Mouse (Mus musculus) liver, adult (tissue): ENCODE measurements around the gene Ddo.

Experiments
- GATA4 ChIP-seq: IDR thresholded peaks from 2 replicates; pipeline ENCODE4 v1.6.1; 2014; ENCODE audit warnings: mild to moderate bottlenecking, low read length; ENCODE audit not compliant: insufficient replicate concordance

The Ddo gene

GRCm38 (mm10) chr10:40629656-40630311 lies at the start of gene Ddo:
Gene Ddo (plus strand): TSS chr10:40630011.
- no peak for TF ChIP-seq GATA4

GRCm38 (mm10) chr10:40583584-40584255 lies 46.1 kb upstream of the Ddo start:
- no peak for TF ChIP-seq GATA4

DNA sequence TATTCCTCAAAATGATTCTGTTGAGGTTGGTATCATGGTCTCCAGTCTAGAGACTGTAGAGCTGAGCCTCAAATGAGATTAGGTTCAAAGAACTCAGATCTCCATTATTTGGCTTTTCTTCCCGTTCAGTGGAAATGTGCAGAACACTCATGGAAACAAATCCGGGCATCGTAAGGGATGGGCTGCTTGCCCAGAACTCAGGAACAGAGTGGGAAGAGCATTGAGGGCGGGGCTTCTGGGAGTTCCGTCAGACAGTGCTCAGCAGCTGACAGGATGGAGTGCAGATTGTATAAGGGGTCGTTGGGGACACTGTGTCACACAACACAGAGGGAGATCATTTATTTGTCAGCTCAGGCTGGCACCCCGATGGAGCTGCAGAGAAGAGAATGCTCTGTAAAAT lies 37.6 kb upstream of the Ddo start:
- no peak for TF ChIP-seq GATA4

GRCm38 (mm10) chr10:40597177-40597576 lies 32.6 kb upstream of the Ddo start:
- TF ChIP-seq GATA4: no peak

- no peak for TF ChIP-seq GATA4
Observed at GRCm38 (mm10) chr10:40604706-40605394, 25.0 kb upstream of the Ddo start.

DNA sequence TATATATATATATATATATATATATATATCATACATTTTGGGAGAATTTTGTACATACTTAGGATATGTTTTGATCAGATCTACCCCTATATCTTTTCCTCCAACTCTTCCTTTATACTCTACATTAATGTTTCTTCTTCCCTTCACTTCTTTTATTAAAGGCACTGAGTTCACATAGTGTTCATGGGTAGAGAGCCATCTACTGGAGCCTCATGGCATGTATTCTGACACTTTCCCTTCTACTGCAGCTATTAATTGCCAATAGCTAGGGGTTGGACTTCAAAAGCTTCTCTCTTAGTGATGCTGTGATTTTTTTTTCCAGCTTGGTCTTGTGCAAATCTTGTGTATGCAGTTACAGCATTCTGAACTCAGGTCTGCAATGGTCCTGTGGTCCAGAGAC lies 11.8 kb upstream of the Ddo start:
- TF ChIP-seq GATA4: no peak

DNA sequence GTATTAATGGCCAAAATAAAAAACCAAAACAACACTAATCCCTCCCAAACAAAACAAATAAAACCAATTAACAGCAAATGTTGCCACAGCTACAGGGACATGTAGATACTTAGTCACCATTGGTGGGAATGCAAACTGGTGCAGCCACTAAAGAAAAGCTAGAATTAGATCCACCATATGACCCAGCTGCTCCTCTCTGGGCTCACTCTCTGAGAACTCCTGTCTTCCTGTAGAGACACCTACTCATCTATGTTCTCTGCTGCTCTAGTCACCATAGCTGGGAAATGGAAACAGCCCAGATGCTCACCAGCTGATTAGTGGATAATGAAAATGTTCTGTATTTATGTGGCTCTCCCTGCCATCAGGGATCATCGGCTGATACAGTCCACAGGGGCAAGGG lies 10.1 kb upstream of the Ddo start:
- no peak for TF ChIP-seq GATA4

- TF ChIP-seq GATA4: no peak
Observed at GRCm38 (mm10) chr10:40629140-40629539, 671 bp upstream of the Ddo start.

DNA sequence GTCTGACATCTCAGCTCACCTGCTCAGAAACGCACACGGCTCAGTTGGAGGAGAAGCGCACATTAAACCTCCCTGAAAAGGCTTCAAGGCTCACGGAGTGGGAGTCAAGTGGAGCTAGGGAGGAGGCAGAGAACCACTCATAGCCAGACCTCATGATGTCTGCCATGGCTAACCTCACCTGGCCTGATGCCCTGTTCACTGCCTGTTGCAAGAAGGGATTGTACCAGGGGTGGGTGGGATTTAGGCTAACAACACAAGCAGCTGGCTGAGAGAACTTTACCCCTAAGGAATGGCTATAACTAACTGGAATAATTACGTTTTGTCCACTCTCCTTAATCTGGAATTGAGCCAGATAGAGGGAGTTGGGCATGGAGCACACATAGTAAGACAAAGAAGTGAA lies 646 bp downstream of the Ddo start:
- no peak for TF ChIP-seq GATA4

DNA sequence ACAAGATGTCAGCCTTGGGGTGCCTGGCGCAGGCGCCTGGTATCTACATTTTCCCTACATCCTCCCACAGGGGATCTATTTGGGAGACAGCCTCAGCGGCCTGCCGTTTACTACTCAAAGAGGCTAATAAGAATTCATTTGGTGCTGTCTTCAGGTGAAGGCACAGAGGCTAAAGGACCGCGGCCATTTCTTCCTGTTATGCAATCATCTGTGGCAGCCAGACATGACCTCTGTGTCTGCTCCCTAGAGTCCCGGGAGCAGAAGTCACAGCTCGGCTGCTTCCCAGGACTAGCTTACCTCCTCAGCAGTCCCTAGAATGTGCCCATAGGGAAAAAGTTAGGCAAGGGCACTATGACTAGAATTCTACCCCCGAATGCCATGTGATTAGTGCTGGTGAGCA lies 1.1 kb downstream of the Ddo start:
- no peak for TF ChIP-seq GATA4

DNA sequence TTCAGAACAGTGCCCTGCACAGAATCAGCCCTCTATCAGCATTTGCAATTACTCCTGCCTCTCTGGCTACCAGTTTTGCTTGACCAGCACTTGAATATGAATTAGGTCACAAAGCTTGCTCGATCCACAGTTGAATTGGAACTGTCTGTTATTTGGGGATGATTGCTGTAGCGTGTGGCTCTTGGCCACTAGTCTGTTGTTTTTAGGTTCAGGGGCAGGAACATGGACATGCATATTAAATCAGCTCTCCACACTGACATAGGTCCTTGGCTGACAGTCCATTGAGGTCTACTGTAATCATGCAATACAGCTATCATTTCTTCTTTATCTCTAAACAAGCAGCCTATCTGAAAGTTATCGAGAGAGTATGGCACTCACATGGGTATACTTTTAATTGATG lies 2.3 kb downstream of the Ddo start:
- TF ChIP-seq GATA4: no peak

- TF ChIP-seq GATA4: no peak
Observed at GRCm38 (mm10) chr10:40637331-40637730, 7.5 kb downstream of the Ddo start.

GRCm38 (mm10) chr10:40638276-40638675 lies 8.5 kb downstream of the Ddo start:
- TF ChIP-seq GATA4: no peak

- TF ChIP-seq GATA4: no peak
Observed at GRCm38 (mm10) chr10:40638823-40639819, 9.3 kb downstream of the Ddo start.

GRCm38 (mm10) chr10:40640406-40640805 lies 10.6 kb downstream of the Ddo start:
- no peak for TF ChIP-seq GATA4
